ENCODE assay signal across 20 mouse cellular contexts in the genomic region with DNA sequence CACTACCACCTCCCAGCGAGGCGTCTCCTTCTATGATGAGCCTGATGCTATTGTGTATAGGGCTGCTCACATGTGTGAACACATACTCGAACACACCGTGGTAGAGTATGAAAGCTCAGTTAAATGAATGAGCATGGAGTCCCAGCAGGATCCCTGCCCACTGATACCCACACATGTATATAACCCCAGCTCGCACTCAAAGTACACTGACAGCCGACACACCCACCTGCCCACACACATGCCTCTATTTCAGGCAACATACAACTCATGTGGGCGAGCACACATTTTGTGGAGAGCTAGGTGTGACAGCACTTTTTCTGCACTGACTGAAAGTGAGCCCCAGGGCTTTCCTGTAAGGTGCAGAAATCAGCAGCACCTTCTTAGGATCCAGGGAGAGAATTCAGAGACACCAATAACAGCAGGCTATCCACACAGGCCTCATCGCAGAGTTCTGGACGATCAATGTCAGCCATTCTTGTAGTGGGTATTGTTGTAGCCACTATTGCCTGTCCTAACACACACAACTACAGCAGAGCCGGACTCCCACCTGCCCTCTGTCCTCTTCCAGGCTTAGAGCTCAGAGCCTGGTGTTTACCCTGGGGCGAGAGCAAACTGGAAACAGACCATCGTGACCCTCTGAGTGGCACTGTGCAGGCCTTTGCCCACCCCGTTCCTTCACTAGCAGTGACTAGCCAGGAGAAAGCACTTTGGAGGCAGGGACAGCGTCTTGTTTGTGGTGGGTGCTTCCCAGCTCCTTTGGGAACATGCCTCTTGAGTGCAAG. TPM values are rescaled to one million over a fixed set of nuclear protein-coding genes. Genes with fewer than 3 reads are reported as not detected.
DNase-seq lines count a peak whose midpoint lies in the region; ATAC-seq lines count a peak whose summit lies in the region.
"Had no signal": no experiment of that assay in that cellular context is flagged by ENCODE, and none has a peak within 500 bp of the region (broad histone marks: within the 10 kb centered on the region; RNA-seq: fewer than 3 reads in every experiment).

No protein-coding gene starts in this region.

- whole genome bisulfite sequencing in heart, embryonic 10.5 days: 81% methylated on average over 14 of the region's 14 CpGs
- 75% methylated on average over 14 of the region's 14 CpGs for WGBS in lung, embryonic 16.5 days

- no peak for DNase-seq in heart, embryonic 10.5 days (ENCODE audit: low spot score)
- no peak for DNase-seq in heart, adult 18-20 months
- DNase-seq in lung, postnatal 10 days: no peak
- DNase-seq in left cerebral cortex, postnatal 14 days (ENCODE audit: low spot score in 2 of 2): peak; percentile 71 to 86
- peak; percentile 80 for DNase-seq in telencephalon, adult 2 months (ENCODE audit: low read depth, low spot score)
- DNase-seq in gastrocnemius, postnatal 10 days: no peak
- DNase-seq: adrenal gland, postnatal 14 days; gastrocnemius, postnatal 36 days had no signal

- ATAC-seq in lung, embryonic 16.5 days (ENCODE audit: low read depth): no peak
- ATAC-seq: midbrain, embryonic 15.5 days had no signal

- H3K27ac ChIP-seq in heart, embryonic 10.5 days: 0 out of 2 replicates have a peak overlapping the region, but pooled peaks have one; percentile 16
- no peak overlapping the region for H3K27ac ChIP-seq in lung, embryonic 16.5 days (ENCODE audit: low read length)
- H3K27ac ChIP-seq: embryonic facial prominence, embryonic 13.5 days; forebrain, embryonic 12.5 days; heart, embryonic 15.5 days; hindbrain, embryonic 15.5 days; layer of hippocampus, adult 2 months; limb, embryonic 15.5 days; macrophage; midbrain, embryonic 15.5 days had no signal

- intact Hi-C loops in left cerebral cortex, postnatal 14 days (cut with DNase I): no loop called here

- H3K9ac ChIP-seq in lung, embryonic 16.5 days (ENCODE audit: low read length): 0 out of 2 replicates have a peak overlapping the region, but pooled peaks have one; percentile 11
- H3K9ac ChIP-seq: embryonic facial prominence, embryonic 13.5 days; forebrain, embryonic 12.5 days; heart, embryonic 15.5 days; hindbrain, embryonic 15.5 days; limb, embryonic 15.5 days; midbrain, embryonic 15.5 days had no signal

- no peaks in the 10 kb centered on the region for H3K36me3 ChIP-seq in heart, embryonic 10.5 days
- no peaks in the 10 kb centered on the region for H3K36me3 ChIP-seq in lung, embryonic 16.5 days (ENCODE audit: control insufficient read depth, insufficient read depth, low read length)
- H3K36me3 ChIP-seq: embryonic facial prominence, embryonic 13.5 days; forebrain, embryonic 12.5 days; heart, embryonic 15.5 days; hindbrain, embryonic 15.5 days; limb, embryonic 15.5 days; midbrain, embryonic 15.5 days had no signal

- H3K9me3 ChIP-seq in heart, embryonic 10.5 days: no peaks in the 10 kb centered on the region
- no peaks in the 10 kb centered on the region for H3K9me3 ChIP-seq in lung, embryonic 16.5 days (ENCODE audit: control insufficient read depth, low read length)
- H3K9me3 ChIP-seq: embryonic facial prominence, embryonic 13.5 days; forebrain, embryonic 12.5 days; heart, embryonic 15.5 days; hindbrain, embryonic 15.5 days; limb, embryonic 15.5 days; midbrain, embryonic 15.5 days had no signal

- peaks cover 12% of the 10 kb centered on the region; the same call in 1 of the 2 replicates for H3K27me3 ChIP-seq in heart, embryonic 10.5 days (ENCODE audit: insufficient read depth, poor library complexity, severe bottlenecking)
- H3K27me3 ChIP-seq in lung, embryonic 16.5 days (ENCODE audit: control insufficient read depth, insufficient read depth, low read depth, low read length): no peaks in the 10 kb centered on the region
- H3K27me3 ChIP-seq: embryonic facial prominence, embryonic 13.5 days; forebrain, embryonic 12.5 days; heart, embryonic 15.5 days; hindbrain, embryonic 15.5 days; limb, embryonic 15.5 days; midbrain, embryonic 15.5 days had no signal

- H3K4me3 ChIP-seq in heart, embryonic 10.5 days: no peak overlapping the region
- H3K4me3 ChIP-seq in lung, embryonic 16.5 days (ENCODE audit: low read length): no peak overlapping the region
- H3K4me3 ChIP-seq: embryonic facial prominence, embryonic 13.5 days; forebrain, embryonic 12.5 days; heart, embryonic 15.5 days; hindbrain, embryonic 15.5 days; layer of hippocampus, adult 2 months; limb, embryonic 15.5 days; midbrain, embryonic 15.5 days had no signal

- H3K4me1 ChIP-seq in heart, embryonic 10.5 days: peaks cover 31% of the 10 kb centered on the region
- H3K4me1 ChIP-seq in lung, embryonic 16.5 days (replicated peaks; ENCODE audit: control insufficient read depth, insufficient read depth, low read length): peaks cover 13% of the 10 kb centered on the region
- H3K4me1 ChIP-seq: midbrain, embryonic 15.5 days had no signal

- H3K4me2 ChIP-seq in lung, embryonic 16.5 days (ENCODE audit: low read depth, low read length): no peak overlapping the region
- H3K4me2 ChIP-seq: embryonic facial prominence, embryonic 13.5 days; forebrain, embryonic 12.5 days; heart, embryonic 15.5 days; hindbrain, embryonic 15.5 days; limb, embryonic 15.5 days; midbrain, embryonic 15.5 days had no signal

RNA-seq across cellular contexts. Expression of a gene that starts 0.9 kb away (rescaled TPM):
- polyA plus RNA-seq in heart, embryonic 10.5 days (2016; fragmentation: Nextera tagmentation; extraction: Ambion mirVana): not detected in 2 replicates
- not detected for total RNA-seq in heart, adult 18-20 months (2021)
- polyA plus RNA-seq in lung, embryonic 16.5 days (2015; fragmentation: Nextera tagmentation; extraction: Ambion mirVana): not detected in 2 replicates
- total RNA-seq in left cerebral cortex, postnatal 14 days (2021): not detected
- total RNA-seq in gastrocnemius, postnatal 10 days (2021): not detected
- total RNA-seq: adrenal gland, postnatal 14 days; gastrocnemius, postnatal 36 days; layer of hippocampus, adult 2 months; MEL had no signal
- polyA plus RNA-seq: embryonic facial prominence, embryonic 13.5 days; forebrain, embryonic 12.5 days; heart, embryonic 15.5 days; hindbrain, embryonic 15.5 days; limb, embryonic 15.5 days; macrophage; midbrain, embryonic 15.5 days; neural tube, embryonic 11.5 days; testis, adult 2 months had no signal

RNA-seq across cellular contexts. Expression of a gene that starts 8.7 kb away (rescaled TPM):
- polyA plus RNA-seq in heart, embryonic 10.5 days (2016; fragmentation: Nextera tagmentation; extraction: Ambion mirVana): 2.2 and 3.9 TPM in 2 replicates
- 10 to 100 TPM; 10.4 to 11.0 TPM for total RNA-seq in heart, adult 18-20 months (2021)
- polyA plus RNA-seq in lung, embryonic 16.5 days (2015; fragmentation: Nextera tagmentation; extraction: Ambion mirVana): 4.0 and 4.1 TPM in 2 replicates
- total RNA-seq in left cerebral cortex, postnatal 14 days (2021): 10 to 100 TPM; 38.8 to 41.1 TPM
- 10 to 100 TPM; 15.4 to 20.3 TPM for total RNA-seq in gastrocnemius, postnatal 10 days (2021)

RNA-seq across cellular contexts. Expression of a gene that starts 47.3 kb away (rescaled TPM):
- 20.3 and 26.6 TPM in 2 replicates for polyA plus RNA-seq in heart, embryonic 10.5 days (2016; fragmentation: Nextera tagmentation; extraction: Ambion mirVana)
- total RNA-seq in heart, adult 18-20 months (2021): 10 to 100 TPM; 21.7 to 26.3 TPM
- 30.2 and 32.4 TPM in 2 replicates for polyA plus RNA-seq in lung, embryonic 16.5 days (2015; fragmentation: Nextera tagmentation; extraction: Ambion mirVana)
- total RNA-seq in left cerebral cortex, postnatal 14 days (2021): 10 to 100 TPM; 12.0 to 14.1 TPM
- total RNA-seq in gastrocnemius, postnatal 10 days (2021): 10 to 100 TPM; 15.9 to 20.2 TPM

Comparison
In these comparisons a context has a peak if more than half of its experiments do, and no peak if none do; other contexts are left out.
1. DNase-seq: peak in left cerebral cortex, postnatal 14 days (2 of 2) and telencephalon, adult 2 months (single experiment); none in heart, embryonic 10.5 days (single experiment), heart, adult 18-20 months (0 of 2), lung, postnatal 10 days (single experiment) and gastrocnemius, postnatal 10 days (single experiment).